Comparison of ENCODE assay signal across 25 mouse cellular contexts in genomic region chr7:45544525-45544924, GRCm38 (mm10). TPM values are rescaled to one million over a fixed set of nuclear protein-coding genes. Genes with fewer than 3 reads are reported as not detected.
DNase-seq lines count a peak whose midpoint lies in the region; ATAC-seq and TF ChIP-seq lines count a peak whose summit lies in the region.
"Had no signal": no experiment of that assay in that cellular context is flagged by ENCODE, and none has a peak within 500 bp of the region (broad histone marks: within the 10 kb centered on the region; RNA-seq: fewer than 3 reads in every experiment).

No protein-coding gene starts in this region.

- TF ChIP-seq CTCF in forebrain, postnatal 0 days (IDR thresholded peaks at IDR 0.05; ENCODE audit: low read depth) = 0 out of 2 replicates have a peak, but pooled peaks have one; percentile 6
- peak; percentile 22 for TF ChIP-seq CTCF in left cerebral cortex, adult 2 months (IDR thresholded peaks at IDR 0.05)

- 98% methylated on average over 1 of the region's 1 CpGs for WGBS in forebrain, postnatal 0 days
- 88% methylated on average over 1 of the region's 1 CpGs for WGBS in forebrain, embryonic 16.5 days

- H3K27me3 ChIP-seq in forebrain, postnatal 0 days (ENCODE audit: insufficient read depth, low read length) = no peaks in the 10 kb centered on the region
- H3K27me3 ChIP-seq in forebrain, embryonic 16.5 days (replicated peaks; ENCODE audit: control insufficient read depth, insufficient read depth, low read length) = no peaks in the 10 kb centered on the region
- H3K27me3 ChIP-seq: forebrain, embryonic 12.5 days; lung, embryonic 15.5 days; midbrain, embryonic 12.5 days; neural tube, embryonic 13.5 days; Patski had no signal

- no peaks in the 10 kb centered on the region for H3K9me3 ChIP-seq in forebrain, postnatal 0 days (ENCODE audit: low read length)
- no peaks in the 10 kb centered on the region for H3K9me3 ChIP-seq in forebrain, embryonic 16.5 days (ENCODE audit: control insufficient read depth, low read length)
- H3K9me3 ChIP-seq: heart, embryonic 10.5 days; lung, embryonic 15.5 days; neural tube, embryonic 13.5 days had no signal

- H3K4me2 ChIP-seq in forebrain, postnatal 0 days (ENCODE audit: low read depth) = no peak overlapping the region
- no peak overlapping the region for H3K4me2 ChIP-seq in forebrain, embryonic 16.5 days (ENCODE audit: low read length)
- H3K4me2 ChIP-seq: forebrain, embryonic 12.5 days; lung, embryonic 15.5 days; midbrain, embryonic 12.5 days; neural tube, embryonic 13.5 days had no signal

- H3K27ac ChIP-seq in forebrain, postnatal 0 days (ENCODE audit: low read depth, low read length) = no peak overlapping the region
- no peak overlapping the region for H3K27ac ChIP-seq in forebrain, embryonic 16.5 days (ENCODE audit: low read length)
- H3K27ac ChIP-seq in left cerebral cortex, adult 2 months = no peak overlapping the region
- H3K27ac ChIP-seq: forebrain, embryonic 12.5 days; heart, embryonic 10.5 days; hindbrain, embryonic 10.5 days; hindbrain, postnatal 0 days; lung, embryonic 15.5 days; midbrain, embryonic 12.5 days; neural tube, embryonic 13.5 days had no signal

- H3K4me3 ChIP-seq in forebrain, postnatal 0 days (ENCODE audit: low read depth, low read length) = no peak overlapping the region
- no peak overlapping the region for H3K4me3 ChIP-seq in forebrain, embryonic 16.5 days (replicated peaks; ENCODE audit: low read length)
- no peak overlapping the region for H3K4me3 ChIP-seq in left cerebral cortex, adult 2 months
- H3K4me3 ChIP-seq: forebrain, embryonic 12.5 days; heart, embryonic 10.5 days; hindbrain, embryonic 10.5 days; lung, embryonic 15.5 days; midbrain, embryonic 12.5 days; neural tube, embryonic 13.5 days had no signal

- ATAC-seq in forebrain, postnatal 0 days = no peak
- no peak for ATAC-seq in forebrain, embryonic 16.5 days
- ATAC-seq: hindbrain, postnatal 0 days; Patski had no signal

- intact Hi-C loops in left cerebral cortex, adult 2 months (cut with DNase I) = no loop called here

- no peak for DNase-seq in forebrain, postnatal 0 days
- no peak for DNase-seq in left cerebral cortex, adult 2 months (ENCODE audit: extremely low spot score in 1 of 2, low spot score in 2 of 2)
- DNase-seq in left cerebral cortex, adult 9 months (ENCODE audit: low spot score in 2 of 2) = no peak
- DNase-seq in 416B (ENCODE audit: low read depth) = peak; percentile 30
- DNase-seq in ZHBTc4 (ENCODE audit: low read depth, low spot score) = peak; percentile 64
- DNase-seq in adrenal gland, postnatal 25 days = no peak
- DNase-seq in right cerebral cortex, postnatal 25 days = no peak
- DNase-seq: adrenal gland, postnatal 36 days; cerebellum, adult 8-10 months; gastrocnemius, postnatal 36 days; kidney, adult 8-10 months; kidney, postnatal 4 days; right cerebral cortex, adult 18-20 months; thymus, postnatal 4 days had no signal

- H3K4me1 ChIP-seq in forebrain, postnatal 0 days (ENCODE audit: insufficient read depth) = no peaks in the 10 kb centered on the region
- H3K4me1 ChIP-seq in forebrain, embryonic 16.5 days (replicated peaks; ENCODE audit: control insufficient read depth, insufficient read depth, low read length) = no peaks in the 10 kb centered on the region
- H3K4me1 ChIP-seq: forebrain, embryonic 12.5 days; heart, embryonic 10.5 days; lung, embryonic 15.5 days; midbrain, embryonic 12.5 days; neural tube, embryonic 13.5 days had no signal

- no peak overlapping the region for H3K9ac ChIP-seq in forebrain, postnatal 0 days
- H3K9ac ChIP-seq in forebrain, embryonic 16.5 days (replicated peaks; ENCODE audit: low read depth, low read length) = no peak overlapping the region
- H3K9ac ChIP-seq: forebrain, embryonic 12.5 days; lung, embryonic 15.5 days; midbrain, embryonic 12.5 days; neural tube, embryonic 13.5 days had no signal

- no peaks in the 10 kb centered on the region for H3K36me3 ChIP-seq in forebrain, postnatal 0 days (ENCODE audit: insufficient read depth)
- H3K36me3 ChIP-seq in forebrain, embryonic 16.5 days (ENCODE audit: control insufficient read depth, insufficient read depth) = no peaks in the 10 kb centered on the region
- H3K36me3 ChIP-seq: forebrain, embryonic 12.5 days; heart, embryonic 10.5 days; hindbrain, embryonic 10.5 days; lung, embryonic 15.5 days; midbrain, embryonic 12.5 days; neural tube, embryonic 13.5 days had no signal

RNA-seq across cellular contexts. Expression of gene Hsd17b14, which starts 10.2 kb away (rescaled TPM):
- not detected in 2 replicates for total RNA-seq in forebrain, postnatal 0 days (2014; rRNA removed)
- 0.13 and 0.63 TPM in 2 replicates for polyA plus RNA-seq in forebrain, postnatal 0 days (2015; fragmentation: Nextera tagmentation; extraction: Ambion mirVana)
- polyA plus RNA-seq in forebrain, embryonic 16.5 days (2015; fragmentation: Nextera tagmentation; extraction: Ambion mirVana) = not detected in 2 replicates
- under 1 TPM; 0.61 to 0.68 TPM for total RNA-seq in left cerebral cortex, adult 2 months (2021)
- total RNA-seq in adrenal gland, postnatal 25 days (2021) = 0.95 and 1.0 TPM in 2 replicates
- total RNA-seq: common myeloid progenitor, adult 5-6 weeks; hindbrain, postnatal 0 days; layer of hippocampus, postnatal 10 days had no signal

RNA-seq across cellular contexts. Expression of gene Plekha4, which starts 18.4 kb away (rescaled TPM):
- 1.2 and 2.9 TPM in 2 replicates for total RNA-seq in forebrain, postnatal 0 days (2014; rRNA removed)
- 1.2 and 1.8 TPM in 2 replicates for polyA plus RNA-seq in forebrain, postnatal 0 days (2015; fragmentation: Nextera tagmentation; extraction: Ambion mirVana)
- 0.57 and 0.81 TPM in 2 replicates for polyA plus RNA-seq in forebrain, embryonic 16.5 days (2015; fragmentation: Nextera tagmentation; extraction: Ambion mirVana)
- total RNA-seq in left cerebral cortex, adult 2 months (2021) = 1 to 10 TPM; 4.2 to 5.1 TPM
- 3.2 and 3.3 TPM in 2 replicates for total RNA-seq in adrenal gland, postnatal 25 days (2021)
- total RNA-seq: common myeloid progenitor, adult 5-6 weeks had no signal

RNA-seq across cellular contexts. Expression of gene Ppp1r15a, which starts 18.5 kb away (rescaled TPM):
- 17.1 and 23.8 TPM in 2 replicates for total RNA-seq in forebrain, postnatal 0 days (2014; rRNA removed)
- 23.9 and 26.3 TPM in 2 replicates for polyA plus RNA-seq in forebrain, postnatal 0 days (2015; fragmentation: Nextera tagmentation; extraction: Ambion mirVana)
- polyA plus RNA-seq in forebrain, embryonic 16.5 days (2015; fragmentation: Nextera tagmentation; extraction: Ambion mirVana) = 14.4 and 16.4 TPM in 2 replicates
- total RNA-seq in left cerebral cortex, adult 2 months (2021) = 10 to 100 TPM; 25.2 to 29.3 TPM
- 28.0 and 29.6 TPM in 2 replicates for total RNA-seq in adrenal gland, postnatal 25 days (2021)

RNA-seq across cellular contexts. Expression of gene Bcat2, which starts 25.4 kb away (rescaled TPM):
- 13.7 and 14.2 TPM in 2 replicates for total RNA-seq in forebrain, postnatal 0 days (2014; rRNA removed)
- polyA plus RNA-seq in forebrain, postnatal 0 days (2015; fragmentation: Nextera tagmentation; extraction: Ambion mirVana) = 17.7 and 20.2 TPM in 2 replicates
- polyA plus RNA-seq in forebrain, embryonic 16.5 days (2015; fragmentation: Nextera tagmentation; extraction: Ambion mirVana) = 24.2 and 24.5 TPM in 2 replicates
- total RNA-seq in left cerebral cortex, adult 2 months (2021) = 10 to 100 TPM; 25.4 to 26.2 TPM
- total RNA-seq in adrenal gland, postnatal 25 days (2021) = 218 and 244 TPM in 2 replicates

RNA-seq across cellular contexts. Expression of gene Nucb1, which starts 34.3 kb away (rescaled TPM):
- 76.8 and 107 TPM in 2 replicates for total RNA-seq in forebrain, postnatal 0 days (2014; rRNA removed)
- polyA plus RNA-seq in forebrain, postnatal 0 days (2015; fragmentation: Nextera tagmentation; extraction: Ambion mirVana) = 103 and 122 TPM in 2 replicates
- 106 and 107 TPM in 2 replicates for polyA plus RNA-seq in forebrain, embryonic 16.5 days (2015; fragmentation: Nextera tagmentation; extraction: Ambion mirVana)
- total RNA-seq in left cerebral cortex, adult 2 months (2021) = 100 to 1,000 TPM in 1 of 2 experiments, 10 to 100 TPM in 1; 95.4 to 106 TPM
- 220 and 264 TPM in 2 replicates for total RNA-seq in adrenal gland, postnatal 25 days (2021)

Comparison
In these comparisons a context has a peak if more than half of its experiments do, and no peak if none do; other contexts are left out.
1. DNase-seq: peak in 416B (single experiment) and ZHBTc4 (single experiment); none in forebrain, postnatal 0 days (single experiment), left cerebral cortex, adult 2 months (0 of 2), left cerebral cortex, adult 9 months (0 of 2), adrenal gland, postnatal 25 days (single experiment) and right cerebral cortex, postnatal 25 days (single experiment).